Mouse (Mus musculus) frontal cortex, adult 2 months (tissue): ENCODE results near the gene Htr3b. TPM values are rescaled to one million over a fixed set of nuclear protein-coding genes. Genes with fewer than 3 reads are reported as not detected.
"Not testable (repeated sequence)": the region's sequence is repeated elsewhere in the genome, so short reads cannot be mapped to it uniquely, and the experiment has no call there.

ENCODE experiments used
- DNase-seq, 2 experiments: peaks; one replicate each; pipeline ENCODE4 v3.0.0; 2022; ENCODE audit warnings: low spot score in 1 of 2; ENCODE audit errors: extremely low spot score in 1 of 2
- polyA plus RNA-seq: library from polyadenylated mRNA; depleted of rRNA; stranded (reverse); fragments of >200 nt; gene quantifications from 2 replicates; pipeline ENCODE4 v1.2.3, GENCODE M21; 2012; rRNA removed

The Htr3b gene
- not detected in 2 replicates for polyA plus RNA-seq

DNA sequence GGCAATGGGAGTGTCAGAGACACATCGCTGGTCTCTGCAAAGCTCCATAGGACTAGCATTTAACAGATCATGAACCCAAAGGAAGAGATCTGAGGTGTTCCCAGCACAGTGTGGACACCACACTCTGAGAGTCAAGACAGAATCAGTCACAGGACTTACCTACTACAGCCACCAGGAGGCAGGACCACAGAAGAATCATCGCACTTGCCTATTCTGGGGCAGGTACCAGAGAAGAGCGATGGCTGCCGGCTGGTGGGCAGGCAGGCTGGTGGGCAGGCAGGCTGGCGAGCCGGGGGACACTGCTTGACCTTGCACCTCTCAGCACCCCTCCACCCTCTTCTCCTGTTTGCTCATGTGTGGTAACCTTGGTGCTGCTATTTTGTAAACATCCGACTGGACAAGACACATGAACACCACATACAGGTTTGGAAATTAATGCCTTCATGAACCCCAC is at the start of gene Htr3b:
Gene Htr3b, minus strand, starts transcription at position 404 of the 454 bp plus-strand sequence.
- no peak for DNase-seq

DNA sequence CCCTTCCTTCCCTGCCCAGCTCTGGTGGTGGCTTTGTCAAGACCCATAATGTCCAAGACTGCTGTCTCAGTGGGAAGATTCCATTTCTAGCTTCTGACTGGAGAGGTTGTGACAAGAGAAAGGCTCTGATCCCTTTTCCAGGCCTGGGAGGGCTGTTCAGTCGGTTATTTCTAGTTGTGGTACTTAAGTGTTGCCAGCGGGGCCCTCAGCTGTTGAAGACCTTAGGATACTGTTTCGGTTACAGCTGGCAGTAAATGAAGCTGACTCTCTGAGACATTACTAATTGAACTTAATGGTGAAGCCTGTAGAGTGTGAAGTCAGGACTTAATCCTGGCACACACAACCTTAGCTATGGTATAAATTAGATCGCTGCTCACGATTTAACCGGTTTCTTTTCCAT is 34.5 kb upstream of the Htr3b start:
- no peak for DNase-seq

DNA sequence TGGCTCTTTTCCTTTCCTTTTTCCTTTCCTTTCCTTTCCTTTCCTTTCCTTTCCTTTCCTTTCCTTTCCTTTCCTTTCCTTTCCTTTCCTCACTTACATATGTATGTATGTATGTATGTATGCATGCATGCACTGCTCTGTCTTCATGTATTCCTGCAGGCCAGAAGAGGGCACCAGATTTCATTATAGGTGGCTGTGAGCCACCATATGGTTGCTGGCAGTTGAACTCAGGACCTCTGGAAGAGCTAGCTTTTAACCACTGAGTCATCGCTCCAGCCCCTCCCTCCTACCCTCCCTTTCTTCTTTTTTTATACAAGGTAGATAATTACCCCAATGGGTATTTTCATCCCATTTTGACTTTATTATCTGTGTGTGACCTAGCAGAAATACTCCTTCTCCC is 30.9 kb upstream of the Htr3b start:
- no peak for DNase-seq

DNA sequence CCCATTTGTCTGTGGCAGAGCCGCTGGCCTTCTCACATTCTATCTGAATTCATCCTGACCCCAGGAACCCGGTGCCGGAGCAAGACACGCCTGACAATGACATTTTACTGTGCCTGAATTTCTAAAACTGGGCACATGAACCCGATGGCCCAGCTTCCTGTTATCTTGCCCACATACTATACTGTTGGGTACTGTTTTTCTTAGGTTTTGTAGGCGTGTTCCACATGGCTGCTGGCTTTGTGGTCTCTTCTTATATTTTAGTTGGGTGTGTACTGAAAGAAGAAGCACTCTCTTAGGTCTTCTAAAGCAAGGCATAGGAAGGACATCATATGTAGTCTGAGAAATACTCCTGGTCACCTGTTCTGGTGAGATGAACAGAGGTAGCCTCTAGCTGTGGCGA is 30.0 kb upstream of the Htr3b start:
- no peak for DNase-seq

DNA sequence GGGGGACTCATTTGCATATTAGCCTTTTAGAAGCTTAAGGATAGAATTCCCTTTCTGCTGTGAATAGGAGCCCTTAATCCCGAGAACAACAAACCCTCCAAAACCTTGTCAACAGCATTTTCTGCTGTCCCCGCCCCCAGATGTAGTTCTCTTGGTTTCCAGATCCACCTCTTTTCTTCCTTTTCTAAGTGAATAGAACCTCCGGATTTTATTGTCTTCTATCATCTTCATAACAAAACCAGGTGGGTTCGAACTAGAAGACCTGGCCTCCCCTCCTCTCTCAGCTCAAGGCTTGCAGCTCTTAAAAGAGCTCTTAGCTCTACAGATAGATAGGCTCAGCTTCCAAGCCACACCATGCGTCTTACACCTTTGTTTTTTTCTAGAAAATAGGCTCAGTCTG is 26.9 kb upstream of the Htr3b start:
- DNase-seq, result no peak

DNA sequence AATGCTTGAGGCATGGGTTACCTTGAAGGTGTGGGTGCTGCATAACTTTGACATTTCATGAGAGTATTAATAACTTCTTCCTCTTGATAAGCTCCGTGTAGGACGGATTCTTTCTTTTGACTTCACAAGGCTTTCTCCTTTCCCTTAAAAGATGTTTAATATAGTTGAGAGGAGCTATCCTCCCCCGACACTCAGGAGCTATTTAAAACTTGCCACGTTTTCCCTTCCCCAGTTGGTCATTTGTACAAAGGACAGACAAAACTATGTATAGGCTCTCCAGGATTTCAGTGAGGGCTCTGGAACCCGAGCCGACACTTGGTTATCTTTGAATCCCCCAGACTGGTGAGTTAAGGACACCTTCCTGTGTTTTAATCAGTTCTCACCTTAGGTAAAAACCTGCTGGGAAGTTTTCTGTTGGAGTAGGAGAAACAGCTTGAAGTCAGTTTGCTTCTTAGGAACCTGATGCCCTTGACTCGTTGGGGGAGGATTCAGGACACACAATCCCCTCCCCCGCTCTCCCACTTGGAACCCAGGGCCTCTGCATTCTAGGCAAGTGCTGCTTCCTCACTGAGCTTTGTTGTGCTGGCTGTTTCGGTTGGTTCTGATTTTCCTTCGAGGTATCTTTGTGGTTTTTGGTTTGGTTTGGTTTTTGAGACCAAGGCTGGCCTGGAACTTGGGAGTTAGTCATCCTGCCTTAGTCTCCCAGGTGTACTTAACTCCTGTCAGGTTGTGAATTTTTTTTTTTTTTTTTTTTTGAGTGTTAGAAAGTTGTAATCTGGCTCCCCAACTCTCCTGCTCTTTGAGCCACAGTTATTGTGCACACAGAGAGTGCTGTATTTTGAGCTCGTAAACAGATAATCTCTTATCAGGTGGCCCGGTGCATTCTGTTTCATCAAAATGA is 22.7 kb upstream of the Htr3b start:
- DNase-seq, result peak in 1 of 2 experiments; percentile 43

DNA sequence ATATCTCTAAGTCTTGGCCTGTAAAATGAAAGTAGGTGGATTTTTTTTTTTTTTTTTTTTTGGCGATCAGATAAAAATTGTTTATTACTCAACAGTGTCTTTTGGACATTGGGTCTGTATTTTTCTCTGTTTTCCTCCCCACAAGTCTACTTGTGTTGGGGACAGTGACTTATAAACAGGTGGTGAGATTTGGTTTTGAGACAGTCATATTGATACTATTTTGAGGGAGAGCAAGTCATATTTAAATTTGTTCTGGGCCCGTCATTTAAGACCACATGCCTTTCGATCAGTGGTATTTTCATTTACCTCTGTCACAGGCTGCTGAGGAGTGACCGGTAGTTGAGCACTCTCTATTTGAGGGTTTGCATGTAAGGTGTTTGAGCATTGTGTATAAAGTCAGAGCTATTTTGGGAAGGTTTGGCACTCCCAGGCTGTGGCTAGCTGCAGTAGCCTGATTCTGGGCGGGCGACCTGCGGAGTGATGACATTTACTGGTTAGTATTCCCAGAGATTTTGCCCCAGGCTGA is 21.9 kb upstream of the Htr3b start:
- DNase-seq, result peak in 1 of 2 experiments; percentile 20

DNA sequence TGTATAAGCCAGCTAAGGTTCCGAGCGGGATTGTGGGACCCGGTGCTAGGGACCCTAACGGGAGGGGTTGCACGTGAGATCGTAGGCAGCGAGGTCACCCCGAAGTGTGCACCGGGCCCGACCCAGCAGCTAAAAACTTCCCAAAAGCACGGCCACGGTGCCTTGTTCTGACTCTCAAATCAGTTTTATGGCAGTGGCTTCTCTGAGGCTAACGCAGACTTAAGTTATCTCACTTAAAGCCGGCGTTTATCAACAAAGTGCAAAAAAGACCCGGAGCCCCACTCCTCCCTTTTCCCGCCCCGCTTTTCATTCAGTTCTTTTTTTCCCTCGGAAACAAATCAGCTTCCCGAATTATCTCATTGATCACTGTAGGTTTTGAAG is 20.9 kb upstream of the Htr3b start:
- DNase-seq, result peak in 1 of 2 experiments; percentile 26

DNA sequence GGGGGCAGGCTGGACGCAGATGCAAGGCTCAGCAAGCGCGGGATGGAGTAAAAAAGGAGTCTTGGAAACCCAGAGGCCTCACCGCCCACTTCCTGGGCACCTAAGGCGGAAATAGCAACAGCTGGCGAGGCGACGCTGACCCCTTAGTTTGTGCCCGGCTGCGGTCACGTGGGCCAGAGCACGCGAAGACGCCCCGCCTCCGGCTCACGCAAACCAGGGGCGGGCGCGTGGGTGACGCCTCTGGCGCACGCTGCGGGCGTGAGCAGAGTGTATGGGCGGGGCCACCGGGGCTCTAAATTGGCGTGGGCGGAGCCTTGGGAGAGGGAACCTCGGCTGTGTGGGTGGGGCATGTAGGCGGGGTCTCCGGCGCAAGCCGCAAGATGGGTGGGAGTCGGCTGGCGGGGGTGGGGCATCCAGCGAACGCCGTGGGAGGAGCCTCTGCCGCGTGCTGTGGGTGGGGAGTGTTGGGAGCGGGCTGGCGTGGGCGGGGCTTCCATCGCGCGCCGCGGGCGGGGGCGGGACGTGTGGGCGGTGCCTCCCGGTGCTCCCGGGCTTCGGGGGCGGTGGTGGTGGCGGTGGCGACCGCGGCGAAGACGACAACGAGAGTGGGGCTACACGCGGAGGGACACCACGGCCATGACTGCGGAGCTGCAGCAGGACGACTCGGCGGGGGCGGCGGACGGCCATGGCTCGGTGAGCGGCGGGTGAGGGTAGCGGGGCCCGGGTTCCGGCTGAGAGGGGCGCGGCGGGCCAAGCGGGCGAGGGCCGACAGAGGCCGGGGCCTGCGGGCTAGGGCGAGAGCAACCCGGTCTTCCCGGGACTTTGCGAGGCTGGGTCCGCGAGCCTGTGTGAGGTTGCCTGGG is 20.3 kb upstream of the Htr3b start, which contains the start of gene Usp28:
Gene Usp28, plus strand, starts transcription at position 531 of the 863 bp plus-strand sequence.
- DNase-seq, result peak; percentile 93 to 97

DNA sequence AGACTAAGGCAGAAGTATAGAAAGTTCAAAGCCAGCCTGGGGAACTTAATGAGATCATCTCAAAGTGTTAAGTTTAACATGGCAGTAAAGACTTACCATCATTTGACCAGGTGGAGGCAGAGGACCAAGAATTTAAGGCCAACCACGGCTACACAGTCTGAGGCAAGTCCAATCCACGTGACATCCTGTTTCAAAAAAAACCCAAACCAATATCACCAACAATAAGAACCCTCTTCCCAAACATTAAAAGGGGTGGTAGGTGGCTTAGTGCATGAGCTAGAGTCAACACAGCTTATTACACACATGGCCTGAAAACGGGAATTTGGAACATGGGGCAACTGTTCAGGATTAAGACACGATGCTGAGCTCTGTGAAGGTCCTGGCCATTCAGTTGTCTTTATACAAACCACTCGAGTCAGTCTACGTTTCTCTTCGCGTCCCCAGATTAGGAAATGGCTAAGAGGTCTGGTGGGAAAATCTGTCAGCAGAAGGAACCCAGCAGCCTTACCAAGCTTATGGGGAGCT is 19.6 kb upstream of the Htr3b start:
- no peak for DNase-seq

DNA sequence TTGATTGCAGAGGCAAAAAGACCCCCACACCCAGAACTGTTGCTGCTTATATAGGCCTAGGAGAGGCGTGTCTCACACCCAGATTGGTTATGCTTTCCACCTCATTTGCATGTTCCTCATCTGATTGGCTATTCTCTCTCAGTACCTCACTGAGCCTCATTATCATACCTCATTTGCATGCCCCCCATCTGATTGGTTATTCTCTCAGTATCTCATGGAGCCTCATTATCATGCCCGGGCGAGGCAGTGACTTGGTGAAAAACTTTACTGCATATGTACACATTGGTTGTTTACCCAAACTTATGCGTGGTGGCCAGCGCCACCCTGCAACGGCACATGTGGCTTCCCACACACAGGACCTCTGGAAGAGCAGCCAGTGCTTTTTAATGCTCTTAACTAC is 19.0 kb upstream of the Htr3b start:
- DNase-seq, result not testable (repeated sequence)

DNA sequence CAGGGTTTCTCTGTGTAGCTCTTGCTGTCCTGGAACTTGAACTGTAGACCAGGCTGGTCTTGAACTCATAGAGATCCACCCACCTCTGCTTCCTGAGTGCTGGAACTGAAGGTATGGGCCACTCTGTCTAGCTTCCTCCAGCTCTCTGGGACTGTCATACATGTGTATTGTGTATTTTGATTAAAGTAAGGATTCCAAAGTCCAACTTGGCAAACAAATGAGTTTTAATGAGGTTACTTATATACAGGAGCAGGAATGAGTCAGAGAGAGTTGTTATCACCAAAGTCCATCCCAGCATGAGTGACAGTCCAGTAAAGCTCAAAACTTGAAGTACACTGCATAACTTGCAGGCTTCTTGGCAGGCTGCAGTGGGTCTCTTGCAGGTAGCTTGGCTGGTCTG is 17.0 kb upstream of the Htr3b start:
- no peak for DNase-seq

DNA sequence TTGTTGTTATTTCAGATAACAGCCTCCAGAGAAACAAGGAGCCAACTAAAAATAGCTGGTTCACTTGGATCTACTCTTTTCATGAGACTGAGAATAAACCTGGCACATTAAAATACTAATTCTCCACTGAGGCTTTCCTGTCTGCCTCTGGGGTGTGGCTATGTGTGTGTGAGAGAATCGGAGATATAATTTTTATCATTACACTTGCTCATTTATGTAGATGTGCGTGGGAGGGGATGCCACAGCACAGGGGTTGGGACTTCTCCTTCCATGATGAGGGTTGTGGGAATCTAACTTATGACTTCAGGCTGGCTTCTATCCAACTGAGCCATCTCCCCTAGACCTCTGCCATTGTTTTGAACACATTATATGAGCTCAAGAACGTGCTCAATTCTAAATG is 16.0 kb upstream of the Htr3b start:
- DNase-seq, result no peak

DNA sequence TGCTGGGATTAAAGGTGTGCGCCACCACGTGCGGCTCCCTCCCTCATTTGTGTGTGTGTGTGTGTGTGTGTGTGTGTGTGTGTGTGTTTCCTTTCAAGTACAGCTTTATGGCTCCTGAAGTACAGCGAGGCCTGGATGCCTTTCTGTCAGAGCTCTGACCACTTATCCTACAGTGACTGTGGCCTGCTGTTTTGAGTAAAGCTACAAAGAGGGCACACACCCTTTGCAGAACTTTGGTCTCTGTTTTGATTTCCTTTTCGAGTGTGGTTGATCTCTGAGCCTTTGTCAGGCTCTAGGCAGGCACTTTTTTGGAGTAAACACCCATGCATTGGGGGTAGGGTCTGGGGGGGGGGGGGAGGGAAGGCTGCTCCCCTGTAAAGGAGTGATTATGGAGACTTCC is 15.6 kb upstream of the Htr3b start:
- DNase-seq, result no peak

DNA sequence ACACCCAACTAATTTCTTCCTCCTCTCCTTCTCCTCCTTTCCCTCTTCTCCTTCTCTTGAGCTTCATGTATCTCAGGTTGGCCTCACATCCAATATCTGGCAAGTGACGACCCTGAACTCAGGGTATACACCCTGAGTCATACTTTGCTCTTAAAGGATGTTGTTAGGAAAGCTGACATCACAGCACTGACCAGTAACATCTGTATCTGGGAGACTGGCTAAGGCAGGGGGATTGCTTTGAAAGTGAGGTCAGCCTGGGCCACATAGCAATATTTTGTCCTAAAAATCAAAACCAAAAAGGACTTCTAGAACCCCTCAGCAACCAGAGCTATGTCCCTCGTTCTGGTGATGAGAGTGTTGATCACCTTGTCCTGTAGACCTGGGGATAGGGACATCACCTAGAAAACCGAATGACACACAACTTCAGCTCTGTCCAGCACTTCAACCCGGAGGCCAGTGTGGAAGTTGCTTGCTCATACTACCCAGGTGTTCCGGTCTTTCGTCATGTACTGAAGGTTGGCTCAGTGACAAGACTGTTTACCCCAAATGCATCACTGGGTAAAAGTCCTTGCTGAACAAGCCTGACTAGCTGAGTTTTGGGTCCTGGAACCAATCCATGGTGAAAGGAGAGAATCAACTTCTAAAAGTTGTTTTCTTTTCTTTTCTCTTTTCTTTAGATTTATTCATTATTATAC is 12.0 kb upstream of the Htr3b start:
- DNase-seq, result no peak

DNA sequence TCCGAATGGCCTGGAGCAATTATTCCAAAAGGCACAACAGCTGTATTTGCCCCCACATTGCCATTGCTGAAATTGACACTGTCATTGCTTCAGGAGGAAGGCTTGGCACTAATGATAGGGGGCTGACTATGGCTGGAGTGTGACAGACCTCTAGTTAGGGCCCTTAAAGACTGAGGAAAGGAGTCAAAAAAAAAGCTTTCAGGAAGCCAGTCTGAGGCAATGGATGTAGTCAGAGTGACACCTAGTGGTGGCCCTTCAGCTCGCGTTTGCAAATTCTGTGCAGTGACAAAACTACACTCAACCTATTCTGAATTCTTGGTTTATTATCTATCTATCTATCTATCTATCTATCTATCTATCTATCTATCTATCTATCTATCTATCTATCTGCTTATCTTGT is 7.7 kb upstream of the Htr3b start:
- peak in 1 of 2 experiments; percentile 79 for DNase-seq

DNA sequence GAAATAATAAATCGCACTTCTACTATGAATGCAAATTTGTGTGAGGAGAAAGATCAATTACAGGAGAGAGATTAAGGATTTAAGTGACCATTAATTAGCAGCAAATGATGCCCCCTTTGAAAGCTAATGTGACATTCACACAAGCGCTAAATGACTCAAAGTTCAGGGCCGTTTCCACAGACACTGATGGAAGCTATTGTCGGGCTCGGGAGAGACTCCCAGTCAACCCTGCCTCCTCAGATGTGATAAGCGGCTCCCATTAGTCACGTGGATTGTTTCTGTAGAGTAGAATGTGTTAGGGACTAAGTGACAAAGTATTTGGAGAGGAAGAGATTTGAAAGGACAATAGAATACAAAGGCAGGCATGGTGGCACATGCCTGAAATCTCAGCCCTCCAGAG is 2.7 kb downstream of the Htr3b start:
- DNase-seq, result no peak

DNA sequence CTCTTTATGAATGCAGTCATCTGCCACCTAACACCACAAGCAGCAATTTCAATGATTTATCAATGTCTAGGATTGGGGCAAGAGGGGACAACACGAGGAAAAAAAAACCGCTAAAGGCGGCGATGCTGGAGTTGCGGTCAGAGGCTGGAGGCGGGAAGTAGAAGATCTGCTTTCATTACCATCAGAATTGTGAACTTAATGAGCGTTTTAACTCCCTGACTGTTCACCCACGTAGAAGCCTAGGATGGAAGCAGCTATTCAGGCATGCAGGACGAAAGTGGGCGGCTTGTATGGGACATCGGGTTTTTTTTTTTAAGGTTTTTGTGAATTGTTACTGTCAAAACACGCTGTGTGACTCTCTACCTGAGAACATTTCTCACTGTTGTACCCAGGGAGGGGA is 3.5 kb downstream of the Htr3b start:
- peak in 1 of 2 experiments; percentile 12 for DNase-seq

DNA sequence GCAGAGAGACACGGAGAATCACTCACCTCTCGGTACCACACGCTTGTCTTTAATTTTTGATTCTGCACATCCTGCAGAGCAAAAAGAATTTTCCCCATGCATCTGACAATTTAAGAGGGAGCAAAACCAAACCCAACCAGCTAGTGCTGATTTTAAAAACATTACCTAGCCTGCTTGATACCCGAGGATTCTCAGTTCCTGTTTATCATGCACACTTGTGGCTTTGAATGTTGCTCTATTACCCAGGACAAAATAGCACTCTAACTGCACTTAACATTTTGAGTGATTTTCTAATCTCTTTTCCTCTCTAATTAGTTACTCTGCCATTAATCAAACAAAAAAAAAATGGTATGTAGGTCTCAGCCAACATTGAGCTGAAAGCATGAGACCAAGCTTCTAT is 17.2 kb downstream of the Htr3b start:
- DNase-seq, result no peak

DNA sequence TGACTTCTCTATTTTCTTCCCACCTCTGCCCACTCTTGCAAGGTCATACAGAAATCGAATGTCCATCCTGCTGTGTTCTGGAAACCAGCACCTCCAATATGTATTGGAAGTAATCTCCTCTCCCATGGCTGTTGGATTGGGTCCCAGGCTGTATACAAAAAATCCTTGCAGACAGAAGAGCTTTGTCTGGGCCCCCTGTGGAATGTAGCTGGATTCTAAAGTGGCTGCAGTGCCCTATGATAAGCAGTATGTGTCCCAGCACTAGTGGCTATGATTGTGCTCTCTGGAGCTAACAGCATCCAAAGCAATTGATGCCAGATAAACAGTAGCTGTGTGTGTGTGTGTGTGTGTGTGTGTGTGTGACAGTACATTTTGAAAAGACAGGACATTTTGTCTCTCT is 22.4 kb downstream of the Htr3b start:
- DNase-seq, result no peak
